Mouse (Mus musculus) cerebellum, adult 11-12 months (tissue): ENCODE measurements around the gene Pdik1l.

ENCODE experiments used
- DNase-seq: peaks from one replicate; pipeline ENCODE4 v3.0.0; 2022

Pdik1l gene

DNA sequence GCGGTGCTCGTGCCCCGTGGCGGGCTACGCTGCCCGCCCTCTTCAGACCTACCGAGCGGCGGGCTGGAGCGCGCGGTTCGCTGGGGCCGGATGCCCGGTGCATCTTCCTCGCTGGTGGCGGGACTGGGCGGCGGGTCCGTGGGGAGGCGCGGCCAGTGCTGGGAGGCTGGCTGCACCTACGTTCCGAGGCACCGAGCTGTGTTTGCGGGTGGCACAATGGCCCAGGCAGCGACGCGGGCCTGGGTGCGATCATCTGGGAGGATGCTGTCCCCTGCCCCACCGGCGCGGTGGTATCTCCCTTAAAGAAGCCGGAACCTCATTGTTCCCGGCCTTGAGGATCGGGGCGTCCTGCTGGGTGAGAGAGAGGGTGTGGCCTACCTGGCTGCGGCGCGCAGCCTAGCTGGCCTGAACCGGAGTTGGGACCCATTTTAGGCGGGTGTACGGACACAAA is at the start of gene Pdik1l:
Gene Pdik1l (minus strand): TSS at position 321 of the 451 bp plus-strand sequence.
- peak; percentile 80 for DNase-seq

DNA sequence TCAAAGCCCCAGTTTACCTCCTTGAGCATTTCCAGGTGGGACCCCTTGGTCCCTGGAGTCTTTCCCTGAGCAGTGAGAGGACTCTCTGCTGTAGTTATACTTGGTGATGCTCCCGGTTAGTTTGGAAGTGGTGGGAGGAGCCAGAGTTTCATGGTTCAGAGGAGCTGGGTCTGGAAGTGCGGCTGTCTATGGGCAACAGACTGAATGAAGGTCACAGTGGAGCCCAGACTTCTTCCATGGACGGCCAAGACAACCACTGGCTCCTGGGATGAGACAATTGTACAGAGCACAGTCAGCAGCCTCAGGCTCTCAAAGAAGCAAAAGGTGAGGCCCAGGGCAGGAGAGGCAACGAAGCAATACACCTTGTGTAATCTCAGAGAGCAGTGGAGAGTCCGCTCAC is 42.6 kb upstream of the Pdik1l start:
- DNase-seq, result no peak

DNA sequence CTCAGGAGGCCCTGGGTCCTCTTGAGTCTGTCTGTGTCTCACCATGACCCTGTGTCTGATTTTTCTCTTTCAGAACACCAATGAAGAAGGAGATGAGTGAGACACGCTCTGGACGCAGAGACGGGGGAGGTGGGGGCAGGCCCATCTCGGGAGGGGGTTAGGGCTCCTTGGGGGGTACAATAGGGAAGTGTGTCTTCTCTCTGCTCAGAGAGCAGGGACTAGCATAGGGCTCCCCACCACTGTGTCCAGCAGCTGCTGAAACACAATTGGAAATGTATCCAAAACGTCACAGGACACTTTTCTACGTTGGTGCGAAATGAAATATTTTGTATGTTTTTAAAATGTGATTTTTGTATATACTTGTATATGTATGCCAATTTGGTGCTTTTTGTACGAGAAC is 41.1 kb upstream of the Pdik1l start:
- no peak for DNase-seq

DNA sequence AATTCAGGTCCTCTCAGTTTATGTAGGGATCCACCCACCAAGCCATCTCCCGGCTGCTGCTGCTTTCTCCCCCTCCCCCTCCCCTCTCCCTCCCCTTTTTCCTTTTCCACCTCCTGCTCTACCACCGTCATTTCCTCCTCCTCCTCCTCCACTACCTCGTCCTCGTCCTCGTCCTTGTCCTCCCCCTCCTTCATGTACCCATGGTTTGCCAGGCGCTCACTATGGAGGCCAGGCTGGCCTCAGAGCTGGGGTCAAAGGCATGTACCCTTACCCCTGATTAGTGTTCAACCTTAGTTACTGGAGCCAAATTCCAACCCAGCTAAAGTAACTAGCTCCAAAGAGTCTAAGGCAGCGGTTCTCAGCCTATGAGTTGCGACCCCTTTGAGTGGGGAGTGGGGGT is 40.5 kb upstream of the Pdik1l start:
- no peak for DNase-seq

DNA sequence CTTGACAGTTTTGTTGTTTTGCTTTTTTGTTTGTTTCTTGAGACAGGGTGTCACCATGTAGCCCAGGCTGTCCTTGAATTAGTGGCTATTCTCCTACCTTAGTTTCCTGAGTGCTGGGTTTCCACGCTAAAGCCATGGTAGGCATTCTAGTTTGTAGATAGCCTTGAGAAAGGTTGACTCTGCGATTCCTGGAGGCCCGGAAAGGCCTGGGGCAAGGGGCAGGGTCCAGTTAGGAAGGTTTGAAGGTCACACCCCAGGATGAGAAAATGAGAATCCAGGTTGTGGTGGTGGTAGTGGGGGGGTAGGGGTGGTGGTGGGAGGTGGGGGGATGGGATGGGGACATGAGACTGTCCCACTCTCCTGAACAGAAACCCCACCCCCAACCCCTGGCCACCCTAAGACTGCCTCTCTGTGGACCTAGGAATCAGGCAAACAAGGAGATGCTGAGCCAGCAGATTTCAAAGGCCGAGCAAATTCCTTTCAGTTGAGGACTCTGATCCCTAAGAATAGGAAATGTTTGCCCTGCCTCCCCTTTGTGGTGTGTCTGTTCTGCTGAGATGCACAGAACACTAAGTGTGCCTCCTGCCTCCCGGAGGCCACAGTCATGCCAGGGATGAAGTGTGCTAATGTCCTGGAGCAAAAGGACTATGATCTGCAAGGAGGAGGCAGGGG is 39.3 kb upstream of the Pdik1l start:
- no peak for DNase-seq

DNA sequence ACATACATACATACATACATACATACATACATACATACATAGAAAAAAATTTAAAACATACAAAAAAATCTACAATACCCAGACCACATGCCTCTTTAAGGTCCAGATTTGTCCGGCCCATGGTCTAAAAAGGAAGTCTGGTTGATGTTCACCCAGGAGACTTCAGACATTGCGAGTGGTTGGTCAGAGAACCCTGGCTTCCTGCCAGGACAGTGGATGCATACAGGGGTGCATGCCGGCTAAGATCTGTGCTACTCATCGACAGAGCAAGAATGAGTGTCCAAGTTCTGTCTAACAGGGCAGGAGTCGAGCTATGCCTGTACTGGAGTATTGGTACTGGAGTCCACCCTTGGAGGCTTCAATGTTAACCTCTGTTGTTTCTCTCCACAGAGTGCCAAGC is 37.0 kb upstream of the Pdik1l start:
- no peak for DNase-seq

DNA sequence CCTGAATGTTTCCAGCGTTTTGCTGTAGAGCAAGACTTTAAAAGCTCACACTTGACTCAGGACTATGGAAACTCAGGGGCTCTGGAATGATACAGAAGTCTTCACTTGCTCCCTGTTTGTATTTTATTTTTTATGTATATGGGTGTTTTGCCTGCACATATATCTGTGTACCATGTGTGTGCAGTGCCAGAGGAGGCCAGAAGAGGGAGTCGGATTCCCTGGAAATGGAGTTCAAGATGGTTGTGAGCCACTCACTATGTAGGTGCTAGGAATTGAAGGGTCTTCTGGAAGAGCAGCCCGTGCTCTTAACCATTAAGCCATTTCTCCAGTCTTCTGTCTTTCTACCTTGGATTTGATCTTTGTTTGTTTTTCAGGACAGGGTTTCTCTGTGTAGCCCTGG is 33.8 kb upstream of the Pdik1l start:
- DNase-seq, result no peak

DNA sequence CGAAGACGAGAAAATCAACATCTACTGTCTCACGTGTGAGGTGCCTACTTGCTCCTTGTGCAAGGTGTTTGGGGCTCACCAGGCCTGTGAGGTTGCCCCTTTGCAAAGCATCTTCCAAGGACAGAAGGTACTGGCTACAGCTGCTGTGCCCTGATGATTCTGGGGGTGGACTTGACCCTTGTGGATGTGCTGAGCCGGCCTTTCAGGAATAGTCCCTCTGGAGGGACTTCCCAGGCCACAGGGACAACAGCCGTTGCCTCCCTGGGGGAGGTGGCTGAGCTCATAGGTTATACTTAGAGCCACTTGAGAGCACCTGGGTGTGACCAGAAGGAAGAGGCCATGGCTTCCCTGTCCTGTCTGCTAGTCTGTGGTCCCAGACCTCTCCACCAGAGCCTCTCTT is 32.0 kb upstream of the Pdik1l start:
- no peak for DNase-seq

DNA sequence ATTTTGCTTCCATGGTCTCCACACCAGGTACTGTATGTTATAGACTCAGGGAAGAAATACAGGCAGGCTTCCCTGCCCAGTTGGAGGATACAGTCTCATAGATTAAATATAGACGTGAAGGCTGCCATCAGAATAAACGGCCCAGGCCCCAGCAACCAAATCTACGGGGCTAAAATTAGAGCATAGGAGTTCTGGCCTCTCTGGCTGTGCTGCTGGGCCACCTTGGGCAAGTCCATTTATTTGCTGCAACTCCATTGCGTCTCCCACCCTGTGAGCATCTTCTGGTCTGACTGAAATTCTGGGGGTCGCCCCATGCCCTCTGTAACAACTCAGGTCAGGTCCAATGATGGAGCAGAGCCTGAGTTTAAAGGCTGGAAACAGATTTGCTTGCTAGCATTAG is 31.4 kb upstream of the Pdik1l start:
- DNase-seq, result no peak

DNA sequence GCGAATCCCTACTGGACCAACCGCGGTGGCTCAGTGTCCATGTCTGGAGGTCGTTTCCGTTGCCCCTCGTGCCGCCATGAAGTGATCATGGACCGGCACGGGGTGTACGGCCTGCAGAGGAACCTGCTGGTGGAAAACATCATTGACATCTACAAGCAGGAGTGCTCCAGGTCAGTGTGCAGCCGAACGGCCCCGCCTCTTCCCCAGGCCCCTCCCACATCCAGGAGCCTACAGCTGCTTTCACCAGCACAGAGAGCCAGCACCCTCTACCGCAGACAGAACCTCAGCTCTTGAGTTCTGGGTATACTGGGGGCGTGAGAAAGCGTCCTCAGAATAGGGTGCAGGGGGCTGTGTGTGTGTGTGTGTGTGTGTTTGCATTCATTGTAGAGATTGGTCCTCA is 28.7 kb upstream of the Pdik1l start:
- DNase-seq, result no peak

DNA sequence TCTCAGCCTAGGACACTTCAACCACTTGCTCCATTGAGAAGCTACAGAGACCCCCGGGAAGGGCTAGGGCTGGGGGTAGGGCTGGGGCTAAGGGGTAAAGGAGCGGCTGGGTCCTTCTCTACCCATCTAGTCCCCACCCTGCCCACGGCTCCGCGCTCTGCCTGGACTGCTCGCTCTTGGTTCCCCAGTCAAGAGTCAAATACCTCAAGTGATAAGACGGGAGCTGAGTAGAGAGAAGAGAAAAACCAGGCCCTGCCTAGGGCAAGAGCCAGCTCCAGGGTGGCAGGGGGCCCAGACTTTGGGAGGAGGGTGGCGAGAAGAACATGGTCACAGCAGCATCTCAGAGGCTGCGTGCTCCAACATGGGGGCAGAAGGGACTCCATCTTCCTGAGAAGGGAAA is 27.8 kb upstream of the Pdik1l start:
- no peak for DNase-seq

DNA sequence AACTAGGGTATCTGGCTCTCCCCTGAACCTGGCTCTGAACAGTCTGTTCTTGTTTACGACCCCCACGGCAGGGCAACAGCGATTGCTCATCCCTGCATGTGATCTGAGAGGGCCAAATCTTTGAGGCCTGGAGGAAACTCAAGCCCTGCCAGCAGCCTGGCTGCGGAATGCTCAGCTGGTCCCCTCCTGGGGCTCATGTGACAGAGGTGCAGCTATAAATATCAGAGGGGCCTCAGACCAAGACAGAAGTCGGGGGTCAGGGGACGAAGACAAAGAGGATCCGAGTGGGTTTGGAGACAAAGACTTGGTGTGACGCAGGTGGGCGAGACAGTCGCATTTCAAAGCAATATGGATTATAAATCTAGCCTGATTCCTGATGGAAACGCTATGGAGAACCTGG is 27.2 kb upstream of the Pdik1l start, which contains the start of gene Trim63:
Gene Trim63 (plus strand): TSS at position 245 of the 400 bp plus-strand sequence.
- no peak for DNase-seq

DNA sequence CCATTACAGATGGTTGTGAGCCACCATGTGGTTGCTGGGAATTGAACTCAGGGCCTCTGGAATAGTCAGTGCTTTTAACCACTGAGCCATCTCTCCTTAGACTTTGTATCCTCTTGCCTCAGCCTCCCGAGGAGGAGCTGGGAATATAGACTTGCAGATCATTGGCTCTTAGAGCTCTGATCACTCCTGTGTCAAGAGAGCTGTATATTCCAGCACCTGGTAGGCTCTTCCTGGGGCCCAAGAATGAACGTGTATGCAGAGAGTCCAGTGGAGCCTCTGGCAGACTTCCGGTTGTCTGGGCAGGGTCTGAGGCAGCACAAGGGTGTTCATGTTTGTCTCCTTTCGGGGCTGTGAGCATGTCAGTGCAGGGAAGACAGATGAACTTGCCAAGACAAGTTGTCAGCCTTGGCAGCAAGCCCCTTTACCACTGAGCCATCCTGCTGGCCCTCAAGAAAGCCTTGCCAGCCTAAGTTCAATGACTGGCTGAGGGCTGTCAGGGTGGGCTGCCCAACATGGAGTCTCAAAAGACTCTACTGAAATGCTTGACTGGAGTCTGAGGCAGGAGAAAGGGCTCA is 26.5 kb upstream of the Pdik1l start:
- DNase-seq, result no peak

DNA sequence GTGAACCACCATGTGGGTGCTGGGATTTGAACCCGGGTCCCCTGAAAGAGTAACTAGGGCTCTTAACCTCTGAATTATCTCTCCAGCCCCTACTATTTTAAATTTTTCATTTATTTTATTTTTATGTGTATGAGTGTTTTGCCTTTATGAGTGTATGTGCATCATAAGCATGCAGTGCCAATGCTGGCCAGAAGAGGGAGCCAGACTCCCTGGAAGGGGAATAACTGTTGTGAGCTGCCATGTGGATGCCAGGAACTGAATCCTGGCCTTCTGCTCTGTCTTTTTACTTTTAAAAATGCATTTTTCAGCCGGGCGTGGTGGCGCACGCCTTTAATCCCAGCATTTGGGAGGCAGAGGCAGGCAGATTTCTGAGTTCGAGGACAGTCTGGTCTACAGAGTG is 25.2 kb upstream of the Pdik1l start:
- DNase-seq, result no peak

DNA sequence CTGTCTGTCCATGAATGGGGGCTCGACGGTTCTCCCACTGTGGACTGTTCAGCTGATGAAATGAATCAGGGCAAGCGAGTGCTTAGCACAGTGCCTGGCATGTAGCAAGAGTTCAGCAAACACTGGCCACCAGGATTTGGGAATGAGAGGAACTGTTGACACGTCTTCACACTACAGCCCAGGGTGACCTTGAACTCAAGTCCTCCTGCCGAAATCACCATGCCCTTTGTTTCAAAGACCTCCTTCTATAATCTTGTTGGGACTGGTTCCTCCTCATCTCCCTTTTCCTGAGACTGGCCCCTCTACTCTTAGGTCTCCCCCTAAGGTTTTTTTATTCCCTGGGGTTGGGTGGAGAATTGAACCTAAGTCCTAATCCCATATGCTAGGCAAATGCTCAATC is 24.6 kb upstream of the Pdik1l start:
- DNase-seq, result no peak

DNA sequence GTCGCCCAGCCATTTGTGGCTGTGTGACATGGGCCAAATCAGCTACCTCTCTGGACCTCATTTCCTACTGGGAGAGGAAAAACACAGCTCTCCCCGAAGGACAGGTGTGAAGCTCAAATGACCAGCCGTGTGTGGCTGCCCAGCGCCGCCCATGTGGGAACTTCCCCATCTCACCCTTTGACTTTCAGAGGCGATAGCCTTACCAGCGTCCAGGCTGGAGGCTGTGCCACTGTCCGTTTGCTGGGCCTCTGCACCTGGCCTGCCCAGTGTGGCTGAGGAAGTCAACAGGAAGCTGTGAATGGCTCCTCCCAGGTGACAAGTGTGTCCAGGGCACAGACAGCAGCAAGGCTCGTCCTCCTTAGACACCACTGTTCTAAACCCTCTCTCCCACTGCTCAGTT is 24.1 kb upstream of the Pdik1l start:
- DNase-seq, result no peak

DNA sequence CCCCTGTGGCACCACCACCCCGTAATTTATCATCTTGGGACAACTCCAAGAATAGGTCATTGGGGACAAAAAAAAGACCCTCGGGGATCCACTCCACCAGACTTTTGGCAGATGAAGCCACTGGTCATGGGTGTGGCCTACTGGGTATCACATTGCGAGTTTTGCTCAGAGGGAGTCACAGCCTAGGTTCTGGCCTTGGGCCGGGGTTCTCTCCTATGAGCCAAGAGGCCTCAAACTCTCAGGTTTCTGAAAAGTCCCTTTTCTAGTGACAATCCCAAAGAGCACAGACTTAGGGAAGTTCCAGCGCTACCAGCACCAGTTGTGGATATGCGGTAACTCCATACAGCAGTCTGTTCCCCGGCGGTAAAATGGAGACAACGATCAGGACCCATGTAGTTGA is 23.0 kb upstream of the Pdik1l start:
- DNase-seq, result no peak

DNA sequence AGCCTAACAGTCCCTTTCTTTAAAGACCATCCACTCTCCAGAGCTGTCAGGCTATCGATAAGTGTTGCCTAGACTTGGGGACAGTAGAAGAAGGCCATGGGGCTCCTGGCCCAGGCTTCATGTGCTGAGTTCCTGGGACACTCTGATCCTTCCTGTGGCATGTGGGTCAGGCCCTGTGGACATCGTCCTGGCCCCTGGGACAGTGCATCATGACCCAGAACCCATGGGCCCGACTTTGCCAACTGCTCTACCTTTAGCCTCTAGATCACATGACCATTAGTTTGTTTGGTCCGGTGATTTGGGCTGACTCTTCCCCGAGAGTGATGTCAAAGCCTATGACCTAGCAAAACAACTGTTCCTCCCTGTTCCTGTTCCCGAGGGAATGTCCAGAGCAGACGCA is 22.4 kb upstream of the Pdik1l start:
- DNase-seq, result no peak

DNA sequence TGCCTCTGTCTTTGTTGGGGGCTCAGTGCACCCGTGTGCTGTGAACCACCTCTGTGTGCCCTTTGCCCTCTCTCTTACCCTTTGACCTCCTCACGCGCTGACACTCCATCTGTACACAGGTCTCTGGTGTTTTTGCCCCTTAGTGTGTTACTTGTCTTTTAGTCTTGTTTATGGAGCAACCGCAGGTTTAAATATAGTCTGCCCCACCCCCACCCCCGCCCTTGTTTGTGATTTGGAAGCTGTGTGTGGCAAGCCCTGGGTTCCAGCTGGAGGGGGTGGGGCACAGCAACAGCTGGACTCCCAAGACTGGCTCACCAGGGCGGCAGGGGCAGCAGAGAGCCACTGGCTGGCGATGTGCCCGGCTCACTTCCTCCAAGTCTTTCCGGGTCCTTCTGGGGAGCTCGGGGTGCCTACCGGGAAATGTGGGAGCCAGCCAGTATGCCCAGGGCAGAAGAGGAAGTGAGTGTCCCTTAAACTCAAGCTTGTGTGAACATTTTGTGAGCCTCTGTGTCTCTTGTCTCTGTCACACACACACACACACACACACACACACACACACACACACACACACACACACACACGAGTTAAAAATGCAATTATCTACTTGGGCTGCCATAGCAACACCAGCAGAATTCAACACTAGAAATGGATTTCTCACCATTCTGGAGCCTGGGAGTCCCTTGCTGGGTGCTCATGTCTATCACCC is 19.8 kb upstream of the Pdik1l start:
- no peak for DNase-seq

DNA sequence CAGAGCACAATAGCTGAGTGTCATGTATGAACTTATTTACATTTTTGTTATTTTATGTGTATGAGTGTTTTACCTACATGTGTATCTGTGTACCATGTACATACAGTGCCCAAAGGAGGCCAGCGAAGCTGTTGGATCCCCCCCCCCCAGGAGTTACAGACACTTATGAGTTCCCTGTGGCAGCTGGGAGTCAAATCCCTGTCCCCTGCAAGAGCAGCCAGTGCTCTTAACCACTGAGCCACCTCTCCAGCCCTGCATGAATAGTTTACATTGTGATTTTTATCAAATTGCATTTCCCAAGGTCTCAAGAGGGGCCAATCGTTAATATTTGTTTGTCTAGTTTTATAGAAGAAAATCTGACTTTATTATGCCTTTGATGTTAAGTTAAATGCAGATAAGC is 19.3 kb upstream of the Pdik1l start:
- DNase-seq, result no peak

DNA sequence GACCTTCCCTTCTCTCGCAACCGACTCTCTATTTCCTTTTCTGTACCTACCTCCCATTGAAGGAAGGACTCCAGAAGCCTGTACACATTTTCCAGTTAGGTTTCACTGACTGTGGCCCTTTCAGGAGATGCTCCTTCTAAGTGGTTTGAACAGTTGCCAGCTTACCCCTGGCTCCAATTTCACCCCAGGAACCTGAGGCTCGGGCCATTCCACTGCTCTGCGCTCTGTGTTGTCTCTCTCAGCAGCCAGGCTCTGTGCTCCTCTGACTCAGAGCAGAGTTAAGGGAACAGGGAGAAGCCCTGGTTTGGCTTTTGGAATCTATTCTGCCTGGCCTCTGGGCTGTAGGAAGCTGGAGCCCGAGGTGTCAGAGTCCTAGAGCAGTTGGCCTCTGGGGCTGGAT is 14.4 kb upstream of the Pdik1l start:
- no peak for DNase-seq

DNA sequence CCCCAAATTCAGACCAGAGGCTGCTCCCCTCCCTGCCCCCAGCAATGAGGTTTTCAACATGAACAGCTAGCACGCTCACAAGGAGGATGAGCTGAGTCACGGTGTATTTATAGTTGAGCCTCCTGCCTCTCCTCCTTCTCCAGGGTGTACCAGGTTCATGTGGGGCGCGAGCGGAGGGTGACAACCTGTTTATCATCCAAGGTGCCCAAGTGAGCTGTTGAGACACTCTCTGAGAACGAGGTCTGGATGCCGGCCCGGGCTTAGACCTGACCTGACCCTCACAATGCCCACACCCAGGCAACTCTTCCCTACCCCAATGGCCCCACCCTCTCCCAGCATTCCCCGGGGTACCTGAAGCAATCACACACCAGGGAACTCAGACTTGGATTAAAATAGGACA is 12.6 kb upstream of the Pdik1l start:
- no peak for DNase-seq

DNA sequence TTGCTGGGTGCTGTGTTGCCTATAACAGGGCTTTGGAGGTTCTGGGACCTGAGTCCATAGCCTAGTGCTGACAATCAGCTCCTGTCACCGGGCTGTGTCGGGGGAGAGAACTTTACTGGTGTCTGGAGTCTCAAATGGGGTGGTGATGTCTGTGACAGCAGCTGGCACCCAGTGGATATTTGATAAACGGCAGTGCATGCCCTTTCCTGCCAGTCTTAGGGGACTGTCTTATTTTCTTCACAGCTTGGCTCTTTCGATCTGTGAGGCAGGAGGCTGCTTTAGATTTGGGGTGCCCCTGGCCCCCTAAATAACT is 11.8 kb upstream of the Pdik1l start:
- DNase-seq, result no peak

DNA sequence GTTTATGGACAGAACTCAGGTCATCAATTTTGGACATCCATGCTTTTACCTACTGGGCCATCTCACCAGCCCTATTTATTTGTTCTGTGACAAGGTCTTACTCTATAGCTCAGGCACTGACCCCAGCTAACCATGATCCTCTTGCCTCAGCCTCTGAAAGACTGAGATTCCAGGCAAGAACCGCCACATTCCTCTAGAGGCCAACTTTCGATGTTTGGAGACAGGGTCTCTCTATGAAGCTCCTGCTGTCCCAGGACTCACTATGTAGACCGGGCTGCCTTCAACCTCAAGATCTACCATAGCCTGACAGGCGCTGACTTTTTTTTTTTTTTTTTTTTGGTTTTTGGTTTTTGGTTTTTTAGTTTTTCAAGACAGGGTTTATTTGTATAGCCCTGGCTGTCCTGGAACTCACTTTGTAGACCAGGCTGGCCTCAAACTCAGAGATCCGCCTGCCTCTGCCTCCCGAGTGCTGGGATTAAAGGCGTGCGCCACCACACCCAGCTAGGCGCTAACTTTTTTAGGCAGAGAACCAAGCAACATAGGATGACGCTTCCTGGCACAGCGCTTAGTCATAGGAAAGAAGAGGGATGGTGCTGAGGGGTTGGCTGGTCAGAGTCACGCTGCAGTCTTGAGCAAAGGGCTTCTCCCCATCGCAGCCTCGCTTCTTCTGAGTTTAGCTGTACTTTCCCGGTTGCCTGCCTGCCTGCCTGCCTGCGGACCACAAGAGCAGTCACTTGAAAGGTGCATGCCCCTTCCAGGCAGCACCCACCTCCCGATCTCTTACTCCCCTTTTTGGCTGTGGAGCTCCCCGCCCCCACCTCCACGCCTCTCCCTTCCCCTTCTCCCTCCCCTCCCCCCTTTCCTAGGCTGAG is 11.2 kb upstream of the Pdik1l start:
- no peak for DNase-seq
